Mouse (Mus musculus): ENCODE measurements at regions not wholly inside any gene's neighbourhood (a gene's known extent, or its start where the extent isn't known, plus 50 kb on each side); places are given as distances from the start of the nearest gene placed in this dataset.

- no peak for DNase-seq
Observed at GRCm38 (mm10) chr6:53134410-53134809, 66.0 kb upstream of the Jazf1 start.

- DNase-seq, result no peak
Observed at GRCm38 (mm10) chr6:53130717-53131330, 62.4 kb upstream of the Jazf1 start.

GRCm38 (mm10) chr6:53126776-53127175 is 58.3 kb upstream of the Jazf1 start:
- no peak for DNase-seq

GRCm38 (mm10) chr6:53124800-53125450 is 56.5 kb upstream of the Jazf1 start:
- DNase-seq, result no peak

GRCm38 (mm10) chr6:53120385-53120784 is 52.0 kb upstream of the Jazf1 start:
- no peak for DNase-seq

Measured in B cell, adult 2 months (primary cell).